Mouse (Mus musculus) forebrain, postnatal 0 days (tissue): ENCODE data around the gene Creb5. TPM values are rescaled to one million over a fixed set of nuclear protein-coding genes. Genes with fewer than 3 reads are reported as not detected.

Experiments used
- ATAC-seq: fragments of 200-750 bp; cut with Nextera tagmentation; 2 replicates; pipeline ENCODE4 v1.8.0; 2017; ENCODE audit warnings: mild to moderate bottlenecking, moderate library complexity
- DNase-seq: peaks from one replicate; pipeline ENCODE4 v3.0.0-alpha.2; 2015
- H3K27ac ChIP-seq: fragments of 300-500 bp; sonication (generic); 2 replicates; pipeline ENCODE4 v1.5.1; 2014; ENCODE audit warnings: low read depth, mild to moderate bottlenecking, antibody characterized with exemption, low read length, moderate library complexity, mixed read lengths
- H3K27me3 ChIP-seq: fragments of 300-500 bp; sonication (generic); 2 replicates; pipeline ENCODE4 v1.6.1; 2014; ENCODE audit warnings: mild to moderate bottlenecking, low read length, mixed read lengths; ENCODE audit not compliant: insufficient read depth
- H3K36me3 ChIP-seq: fragments of 300-500 bp; sonication (generic); 2 replicates; pipeline ENCODE4 v1.6.1; 2014; ENCODE audit warnings: mild to moderate bottlenecking, moderate library complexity; ENCODE audit not compliant: insufficient read depth
- H3K4me1 ChIP-seq: fragments of 300-500 bp; sonication (generic); 2 replicates; pipeline ENCODE4 v1.6.1; 2014; ENCODE audit warnings: antibody characterized with exemption; ENCODE audit not compliant: insufficient read depth
- H3K4me2 ChIP-seq: fragments of 300-500 bp; sonication (generic); 2 replicates; pipeline ENCODE4 v1.6.1; 2014; ENCODE audit warnings: low read depth, mild to moderate bottlenecking, moderate library complexity
- H3K4me3 ChIP-seq: fragments of 300-500 bp; sonication (generic); 2 replicates; pipeline ENCODE4 v1.5.1; 2014; ENCODE audit warnings: low read depth, low read length, mixed read lengths
- H3K9ac ChIP-seq: fragments of 300-500 bp; sonication (generic); 2 replicates; pipeline ENCODE4 v1.6.1; 2014; ENCODE audit warnings: mild to moderate bottlenecking
- H3K9me3 ChIP-seq: fragments of 300-500 bp; sonication (generic); 2 replicates; pipeline ENCODE4 v1.6.1; 2016; ENCODE audit warnings: low read length
- CTCF ChIP-seq: sonication (generic); IDR thresholded peaks from 2 replicates; pipeline ENCODE4 v1.5.1; 2016; ENCODE audit warnings: antibody characterized with exemption, control low read depth, low read depth
- WGBS: fragments of 180-500 bp; shearing (Covaris S2); extraction: QIAGEN DNeasy Blood & Tissue Kit; methylation state at CpG from one replicate; pipeline ENCODE4 v1.1.7; 2014; 5-methylcytosine and 5-hydroxymethylcytosine counted together
- polyA plus RNA-seq: library from polyadenylated mRNA; unstranded; fragments of >200 nt; fragmentation: Nextera tagmentation; extraction: Ambion mirVana; gene quantifications from 2 replicates; pipeline ENCODE4 v1.2.1, GENCODE M21; 2015
- total RNA-seq: library from RNA; depleted of rRNA; stranded (reverse); fragments of >200 nt; gene quantifications from 2 replicates; pipeline ENCODE4 v1.2.3, GENCODE M21; 2014; rRNA removed

Gene Creb5
- 2.3 and 2.4 TPM in 2 replicates for total RNA-seq
- 1.2 and 3.2 TPM in 2 replicates for polyA plus RNA-seq

GRCm38 (mm10) chr6:53287038-53287561 is at the start of gene Creb5:
Gene Creb5, plus strand, starts transcription at chr6:53287270.
- Histone ChIP-seq H3K9ac (peak within 1 kb of the TSS; percentile 40), H3K4me1 (no peaks in the 10 kb centered on the region), H3K4me2 (peak within 1 kb of the TSS; percentile 98), H3K4me3 (peak within 1 kb of the TSS; percentile 47), H3K27me3 (peaks cover 32% of the 10 kb centered on the region), H3K36me3 (no peaks in the 10 kb centered on the region), H3K9me3 (no peaks in the 10 kb centered on the region), H3K27ac (no peak within 1 kb of the TSS)
- no peak for TF ChIP-seq CTCF
- 4% methylated on average over 45 of the region's 45 CpGs for WGBS
- ATAC-seq (peak; percentile 81), DNase-seq (peak; percentile 79)

- 88% methylated on average over 3 of the region's 3 CpGs for WGBS
- DNase-seq (no peak), ATAC-seq (no peak)
- no peaks in the 10 kb centered on the region for H3K9me3 ChIP-seq
- no peaks in the 10 kb centered on the region for H3K27me3 ChIP-seq
- no peak overlapping the region for H3K4me2 ChIP-seq
- no peak overlapping the region for H3K27ac ChIP-seq
- TF ChIP-seq CTCF: no peak
- H3K9ac ChIP-seq: no peak overlapping the region
- no peaks in the 10 kb centered on the region for H3K4me1 ChIP-seq
- no peak overlapping the region for H3K4me3 ChIP-seq
- H3K36me3 ChIP-seq: no peaks in the 10 kb centered on the region
These were observed 27.2 kb upstream of the Creb5 start for GRCm38 (mm10) chr6:53259841-53260240.

- no peak overlapping the region for H3K4me3 ChIP-seq
- ATAC-seq (no peak), DNase-seq (no peak)
- H3K4me1 ChIP-seq: no peaks in the 10 kb centered on the region
- H3K27ac ChIP-seq: no peak overlapping the region
- no peak overlapping the region for H3K9ac ChIP-seq
- 70% methylated on average over 11 of the region's 11 CpGs for WGBS
- H3K36me3 ChIP-seq: no peaks in the 10 kb centered on the region
- H3K4me2 ChIP-seq: no peak overlapping the region
- H3K9me3 ChIP-seq: no peaks in the 10 kb centered on the region
- H3K27me3 ChIP-seq: no peaks in the 10 kb centered on the region
- TF ChIP-seq CTCF: no peak
These were observed 24.7 kb upstream of the Creb5 start for GRCm38 (mm10) chr6:53262401-53262800.

- 23% methylated on average over 7 of the region's 7 CpGs for WGBS
These were observed 20.0 kb upstream of the Creb5 start for GRCm38 (mm10) chr6:53267036-53267435.

GRCm38 (mm10) chr6:53267732-53268505 is 19.2 kb upstream of the Creb5 start:
- Histone ChIP-seq H3K9me3 (no peaks in the 10 kb centered on the region), H3K4me1 (no peaks in the 10 kb centered on the region), H3K36me3 (no peaks in the 10 kb centered on the region), H3K4me2 (peak overlapping the region; percentile 13), H3K27me3 (no peaks in the 10 kb centered on the region), H3K4me3 (no peak overlapping the region), H3K9ac (no peak overlapping the region), H3K27ac (no peak overlapping the region)
- ATAC-seq: no peak
- WGBS: 10% methylated on average over 12 of the region's 12 CpGs
- DNase-seq: peak; percentile 16
- no peak for TF ChIP-seq CTCF

More at GRCm38 (mm10) chr6:53267036-53267435, 20.0 kb upstream of the Creb5 start:
- Histone ChIP-seq H3K36me3 (no peaks in the 10 kb centered on the region), H3K27ac (no peak overlapping the region), H3K4me1 (no peaks in the 10 kb centered on the region), H3K27me3 (no peaks in the 10 kb centered on the region), H3K4me3 (no peak overlapping the region), H3K9me3 (no peaks in the 10 kb centered on the region), H3K9ac (no peak overlapping the region), H3K4me2 (no peak overlapping the region)
- DNase-seq (peak; percentile 18), ATAC-seq (no peak)
- peak; percentile 47 for TF ChIP-seq CTCF

GRCm38 (mm10) chr6:53271216-53271615 is 15.9 kb upstream of the Creb5 start:
- WGBS: 57% methylated on average over 3 of the region's 3 CpGs
- no peak for ATAC-seq
- Histone ChIP-seq H3K4me3 (no peak overlapping the region), H3K4me2 (no peak overlapping the region), H3K9me3 (no peaks in the 10 kb centered on the region), H3K27me3 (no peaks in the 10 kb centered on the region), H3K9ac (no peak overlapping the region), H3K4me1 (no peaks in the 10 kb centered on the region), H3K27ac (no peak overlapping the region), H3K36me3 (no peaks in the 10 kb centered on the region)
- no peak for TF ChIP-seq CTCF
- no peak for DNase-seq

GRCm38 (mm10) chr6:53271636-53272035 is 15.4 kb upstream of the Creb5 start:
- 32% methylated on average over 4 of the region's 4 CpGs for WGBS
- H3K27ac ChIP-seq: no peak overlapping the region
- ATAC-seq: no peak
- no peak for DNase-seq
- H3K27me3 ChIP-seq: no peaks in the 10 kb centered on the region
- no peaks in the 10 kb centered on the region for H3K4me1 ChIP-seq
- no peak overlapping the region for H3K4me2 ChIP-seq
- TF ChIP-seq CTCF: no peak
- no peaks in the 10 kb centered on the region for H3K36me3 ChIP-seq
- H3K4me3 ChIP-seq: no peak overlapping the region
- no peaks in the 10 kb centered on the region for H3K9me3 ChIP-seq
- H3K9ac ChIP-seq: no peak overlapping the region
